Mouse (Mus musculus) intestine, embryonic 14.5 days (tissue): ENCODE data around the gene Peli2. TPM values are rescaled to one million over a fixed set of nuclear protein-coding genes. Genes with fewer than 3 reads are reported as not detected.

Experiments used
- ATAC-seq: fragments of 200-750 bp; cut with Nextera tagmentation; replicated peaks from 2 replicates; pipeline ENCODE4 v1.8.0; 2017; ENCODE audit warnings: low read depth, moderate number of reproducible peaks, moderate TSS enrichment, moderate library complexity; ENCODE audit not compliant: low FRiP score, low TSS enrichment
- DNase-seq: peaks from one replicate; pipeline ENCODE4 v3.0.0-alpha.2; 2018; ENCODE audit warnings: low spot score
- H3K27ac ChIP-seq: fragments of 300-500 bp; sonication (generic); 2 replicates; pipeline ENCODE4 v1.5.1; 2014; ENCODE audit warnings: low read depth, mild to moderate bottlenecking, control low read depth
- H3K27me3 ChIP-seq: fragments of 300-500 bp; sonication (generic); replicated peaks from 2 replicates; pipeline ENCODE4 v1.6.1; 2014; ENCODE audit warnings: low read length, control low read depth; ENCODE audit not compliant: control insufficient read depth, insufficient read depth
- H3K36me3 ChIP-seq: fragments of 300-500 bp; sonication (generic); 2 replicates; pipeline ENCODE4 v1.6.1; 2014; ENCODE audit warnings: low read length, control low read depth; ENCODE audit not compliant: control insufficient read depth, insufficient read depth
- H3K4me1 ChIP-seq: fragments of 300-500 bp; sonication (generic); replicated peaks from 2 replicates; pipeline ENCODE4 v1.6.1; 2014; ENCODE audit warnings: low read length, control low read depth, mixed read lengths; ENCODE audit not compliant: control insufficient read depth, insufficient read depth
- H3K4me2 ChIP-seq: fragments of 300-500 bp; sonication (generic); 2 replicates; pipeline ENCODE4 v1.6.1; 2014; ENCODE audit warnings: low read length
- H3K4me3 ChIP-seq: fragments of 300-500 bp; sonication (generic); 2 replicates; pipeline ENCODE4 v1.5.1; 2014; ENCODE audit warnings: low read depth, low read length, control low read depth, mixed read lengths
- H3K9ac ChIP-seq: fragments of 300-500 bp; sonication (generic); 2 replicates; pipeline ENCODE4 v1.6.1; 2014; ENCODE audit warnings: mild to moderate bottlenecking, low read length
- H3K9me3 ChIP-seq: fragments of 300-500 bp; sonication (generic); 2 replicates; pipeline ENCODE4 v1.6.1; 2016; ENCODE audit warnings: low read length, control low read depth; ENCODE audit not compliant: control insufficient read depth
- WGBS: fragments of 180-500 bp; shearing (Covaris S2); extraction: QIAGEN DNeasy Blood & Tissue Kit; methylation state at CpG from one replicate; pipeline ENCODE4 v1.1.7; 2014; 5-methylcytosine and 5-hydroxymethylcytosine counted together
- polyA plus RNA-seq: library from polyadenylated mRNA; unstranded; fragments of >200 nt; fragmentation: Nextera tagmentation; extraction: Ambion mirVana; gene quantifications from 2 replicates; pipeline ENCODE4 v1.2.1, GENCODE M21; 2014

Gene Peli2
- polyA plus RNA-seq, 1 experiment from 2014 or later: 6.7 TPM

DNA sequence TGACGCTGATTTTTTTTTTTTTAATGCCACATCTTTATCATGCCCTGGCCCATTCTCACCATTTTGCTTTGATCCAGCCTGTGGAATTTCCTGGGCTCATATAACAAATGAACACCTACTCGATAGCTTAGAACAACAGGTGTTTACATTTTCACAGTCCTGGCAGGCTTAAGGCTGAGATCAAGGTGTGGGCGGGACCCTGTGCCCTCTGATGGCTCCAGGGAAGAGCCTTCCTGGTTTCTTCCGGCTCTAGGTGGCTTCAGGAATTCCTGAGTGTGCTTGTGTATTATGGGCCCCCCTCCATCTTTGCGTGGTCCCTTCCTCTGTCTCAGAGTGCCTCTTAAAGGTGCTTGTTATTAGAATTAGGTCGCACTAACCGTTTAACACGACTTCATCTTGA is 44.3 kb downstream of the Peli2 start:
- H3K27ac ChIP-seq: no peak overlapping the region
- DNase-seq (no peak), ATAC-seq (no peak)
- no peaks in the 10 kb centered on the region for H3K36me3 ChIP-seq
- H3K4me3 ChIP-seq: no peak overlapping the region
- no peak overlapping the region for H3K4me2 ChIP-seq
- H3K9me3 ChIP-seq: no peaks in the 10 kb centered on the region
- H3K27me3 ChIP-seq: no peaks in the 10 kb centered on the region
- H3K4me1 ChIP-seq: peaks cover 15% of the 10 kb centered on the region
- WGBS: 39% methylated on average over 8 of the region's 8 CpGs
- H3K9ac ChIP-seq: no peak overlapping the region

DNA sequence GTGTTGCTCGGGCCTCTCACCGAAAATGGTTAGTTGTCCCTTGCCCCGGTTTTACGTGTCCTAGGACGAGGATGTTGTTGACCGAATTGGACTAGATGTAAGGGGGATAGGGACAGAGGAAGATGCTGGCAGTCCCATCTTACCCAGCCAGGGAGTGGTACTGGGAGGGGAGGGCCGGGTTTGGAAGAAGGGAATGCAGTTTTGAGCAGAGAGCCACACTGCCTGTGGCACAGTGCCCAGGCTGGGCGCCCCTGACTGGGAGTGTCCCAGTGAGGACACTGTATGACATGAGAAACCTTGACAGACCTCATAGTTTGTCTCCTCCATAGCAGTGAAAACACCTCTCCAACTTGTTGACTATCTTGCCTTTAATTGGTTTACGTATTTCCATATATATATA is 45.8 kb downstream of the Peli2 start:
- Histone ChIP-seq H3K4me2 (no peak overlapping the region), H3K9ac (no peak overlapping the region), H3K27me3 (no peaks in the 10 kb centered on the region), H3K4me3 (no peak overlapping the region), H3K9me3 (no peaks in the 10 kb centered on the region), H3K36me3 (no peaks in the 10 kb centered on the region), H3K27ac (no peak overlapping the region), H3K4me1 (peaks cover 15% of the 10 kb centered on the region)
- WGBS: 89% methylated on average over 9 of the region's 9 CpGs
- DNase-seq (no peak), ATAC-seq (no peak)

DNA sequence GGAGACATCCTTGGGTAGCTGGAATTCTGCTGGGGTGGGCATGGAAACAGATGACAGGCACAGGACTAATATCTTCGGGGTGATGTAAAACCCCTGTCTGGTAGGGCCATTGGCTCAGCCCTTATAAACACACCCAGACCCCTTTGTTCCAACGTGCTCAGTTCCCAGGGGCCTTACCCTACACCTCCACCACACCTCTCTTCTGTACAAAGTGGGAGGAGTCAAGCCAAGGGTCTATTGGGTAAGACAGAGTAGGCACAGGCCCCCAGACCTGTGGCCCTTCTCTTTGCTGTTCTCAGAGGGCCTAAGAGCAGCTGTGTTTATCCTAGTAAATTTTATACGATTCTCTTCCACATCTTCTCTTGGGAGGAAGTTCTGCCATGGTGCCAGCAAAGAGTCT is 46.4 kb downstream of the Peli2 start:
- H3K4me1 ChIP-seq: peaks cover 22% of the 10 kb centered on the region
- H3K27me3 ChIP-seq: no peaks in the 10 kb centered on the region
- H3K9ac ChIP-seq: no peak overlapping the region
- 44% methylated on average over 3 of the region's 3 CpGs for WGBS
- H3K9me3 ChIP-seq: no peaks in the 10 kb centered on the region
- ATAC-seq (no peak), DNase-seq (no peak)
- no peak overlapping the region for H3K4me3 ChIP-seq
- no peaks in the 10 kb centered on the region for H3K36me3 ChIP-seq
- H3K27ac ChIP-seq: no peak overlapping the region
- no peak overlapping the region for H3K4me2 ChIP-seq

DNA sequence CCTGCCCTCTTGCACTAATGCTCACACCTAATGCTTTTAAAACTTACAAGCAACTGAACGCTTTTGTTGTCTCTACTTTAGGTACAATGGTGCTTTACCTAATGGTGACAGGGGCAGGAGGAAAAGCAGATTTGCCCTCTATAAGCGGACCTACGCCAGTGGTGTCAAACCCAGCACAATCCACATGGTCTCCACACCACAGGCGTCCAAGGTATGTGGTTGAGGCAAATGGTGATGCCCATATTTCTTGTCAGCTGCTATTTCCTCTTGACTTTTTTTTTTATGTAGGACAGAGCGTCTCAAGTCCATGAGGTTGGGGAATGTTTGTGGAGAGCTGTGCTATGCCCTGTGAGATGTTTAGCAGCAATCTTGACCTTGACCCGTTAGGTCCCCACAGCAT is 47.5 kb downstream of the Peli2 start:
- peaks cover 27% of the 10 kb centered on the region for H3K4me1 ChIP-seq
- H3K27ac ChIP-seq: no peak overlapping the region
- H3K4me3 ChIP-seq: no peak overlapping the region
- WGBS: 63% methylated on average over 6 of the region's 6 CpGs
- no peaks in the 10 kb centered on the region for H3K27me3 ChIP-seq
- H3K9me3 ChIP-seq: no peaks in the 10 kb centered on the region
- H3K36me3 ChIP-seq: no peaks in the 10 kb centered on the region
- H3K9ac ChIP-seq: no peak overlapping the region
- DNase-seq: no peak
- no peak overlapping the region for H3K4me2 ChIP-seq
- ATAC-seq: no peak

DNA sequence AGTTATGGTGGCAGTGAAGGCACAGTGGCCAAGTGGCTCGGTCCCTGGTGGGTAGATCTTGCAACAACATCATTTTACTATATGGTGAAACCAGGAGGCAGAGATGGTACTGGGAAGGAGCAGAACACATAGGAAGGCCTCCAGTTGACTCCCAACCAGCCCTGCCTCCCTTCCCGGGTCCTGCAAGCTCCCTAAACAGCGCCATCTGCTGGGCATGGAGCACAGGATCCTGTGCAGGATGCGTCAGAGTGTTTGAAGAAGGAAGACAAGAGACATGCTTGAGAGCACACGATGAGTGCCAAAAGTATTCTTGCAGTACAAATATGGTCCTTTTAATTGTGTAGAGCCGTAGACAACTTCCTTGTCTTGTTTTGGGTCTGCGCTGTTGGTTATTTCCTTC is 49.3 kb downstream of the Peli2 start:
- Histone ChIP-seq H3K9me3 (no peaks in the 10 kb centered on the region), H3K36me3 (no peaks in the 10 kb centered on the region), H3K4me2 (no peak overlapping the region), H3K4me1 (peaks cover 24% of the 10 kb centered on the region), H3K27me3 (no peaks in the 10 kb centered on the region), H3K4me3 (no peak overlapping the region), H3K9ac (no peak overlapping the region), H3K27ac (no peak overlapping the region)
- 59% methylated on average over 7 of the region's 7 CpGs for WGBS
- ATAC-seq (no peak), DNase-seq (peak; percentile 67)

DNA sequence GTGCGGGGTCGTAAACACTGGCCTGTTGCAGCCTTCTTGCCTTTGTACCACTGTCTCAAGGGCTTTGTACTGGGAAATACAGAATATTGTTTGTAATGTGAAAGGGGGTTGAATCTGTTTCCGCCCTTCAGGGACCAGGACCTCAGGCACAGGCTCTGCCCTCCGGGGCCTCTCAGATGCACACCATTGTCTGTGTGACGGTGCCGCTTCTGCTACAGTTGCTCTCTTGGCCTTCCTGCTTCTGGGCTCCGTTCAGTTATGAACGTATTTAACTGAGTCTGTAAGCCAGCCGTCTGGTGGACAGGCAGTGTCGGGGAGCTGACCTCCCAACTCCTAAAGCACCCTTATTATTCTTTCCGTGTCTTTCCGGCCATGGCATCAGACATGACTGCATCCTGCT is 50.6 kb downstream of the Peli2 start:
- 56% methylated on average over 12 of the region's 12 CpGs for WGBS
- ATAC-seq: no peak
- no peak for DNase-seq

DNA sequence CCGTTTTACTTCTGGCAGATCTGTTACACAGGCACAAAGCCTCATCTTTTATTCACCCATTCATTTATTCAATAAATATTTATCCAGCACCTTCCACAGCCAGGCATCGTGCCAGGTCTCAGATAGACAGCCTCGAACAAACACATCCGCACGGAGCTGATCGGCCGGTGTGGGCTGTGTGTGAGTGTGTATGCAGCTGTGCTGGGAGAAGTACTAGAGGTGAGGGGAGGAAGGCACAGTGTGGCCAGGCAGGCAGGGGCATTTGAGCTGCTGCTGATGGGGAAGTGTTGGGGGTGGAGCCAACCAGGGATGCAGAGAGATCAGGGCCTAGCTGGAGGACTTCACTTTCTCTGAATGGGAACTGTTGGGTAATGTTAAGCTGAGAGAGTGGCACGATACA is 51.4 kb downstream of the Peli2 start:
- Histone ChIP-seq H3K4me3 (no peak overlapping the region), H3K36me3 (no peaks in the 10 kb centered on the region), H3K27ac (no peak overlapping the region), H3K27me3 (no peaks in the 10 kb centered on the region), H3K9ac (no peak overlapping the region), H3K4me2 (no peak overlapping the region), H3K4me1 (peaks cover 21% of the 10 kb centered on the region), H3K9me3 (no peaks in the 10 kb centered on the region)
- WGBS: 28% methylated on average over 8 of the region's 8 CpGs
- DNase-seq (no peak), ATAC-seq (no peak)

More for the DNA sequence above, 50.6 kb downstream of the Peli2 start:
- no peaks in the 10 kb centered on the region for H3K36me3 ChIP-seq
- no peak overlapping the region for H3K9ac ChIP-seq
- no peak overlapping the region for H3K4me2 ChIP-seq
- H3K27ac ChIP-seq: no peak overlapping the region
- H3K4me1 ChIP-seq: peaks cover 21% of the 10 kb centered on the region
- H3K27me3 ChIP-seq: no peaks in the 10 kb centered on the region
- no peaks in the 10 kb centered on the region for H3K9me3 ChIP-seq
- H3K4me3 ChIP-seq: no peak overlapping the region

DNA sequence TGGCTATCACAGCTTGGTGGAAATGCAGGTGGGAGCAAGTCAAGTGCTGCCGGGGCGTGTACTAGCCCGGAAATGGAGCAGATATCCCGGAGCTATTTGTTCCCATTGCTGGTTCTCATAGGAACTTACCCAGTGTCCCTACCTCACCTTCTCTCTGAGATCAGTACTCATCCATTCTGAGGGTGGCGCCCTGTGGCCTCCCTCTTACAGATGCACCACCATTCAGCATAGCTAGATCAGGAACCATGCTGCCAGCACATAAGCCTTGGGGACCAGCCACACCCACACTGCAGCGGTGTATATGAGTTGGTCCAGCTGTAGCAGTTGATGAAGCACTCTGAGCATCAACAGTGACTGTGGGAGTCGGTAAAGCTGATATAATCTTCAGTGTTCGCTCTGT is 52.3 kb downstream of the Peli2 start:
- ATAC-seq: no peak
- 82% methylated on average over 8 of the region's 8 CpGs for WGBS
- Histone ChIP-seq H3K27ac (no peak overlapping the region), H3K4me1 (peaks cover 21% of the 10 kb centered on the region), H3K27me3 (no peaks in the 10 kb centered on the region), H3K4me3 (no peak overlapping the region), H3K9ac (no peak overlapping the region), H3K4me2 (no peak overlapping the region), H3K36me3 (no peaks in the 10 kb centered on the region), H3K9me3 (no peaks in the 10 kb centered on the region)
- DNase-seq: no peak

DNA sequence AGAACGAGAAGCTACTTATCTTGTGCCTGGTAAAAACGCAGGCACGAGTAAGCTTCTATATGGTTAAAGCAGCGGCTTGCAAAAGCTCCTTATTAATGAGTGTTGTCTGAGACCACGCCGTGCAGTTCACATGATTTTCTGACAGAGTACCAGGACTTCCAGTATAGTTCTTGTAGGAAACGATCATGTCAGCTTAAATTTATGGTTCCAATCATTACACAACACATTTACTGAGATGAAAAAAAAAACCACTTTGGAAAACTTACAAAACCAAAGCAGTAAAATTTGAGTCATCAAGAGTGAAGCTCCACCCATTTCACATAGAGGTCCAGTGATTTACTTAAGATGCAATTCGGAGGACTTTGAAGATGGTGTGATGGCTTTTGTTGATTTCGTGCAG is 53.2 kb downstream of the Peli2 start:
- ATAC-seq: no peak
- peaks cover 21% of the 10 kb centered on the region for H3K4me1 ChIP-seq
- H3K27me3 ChIP-seq: no peaks in the 10 kb centered on the region
- no peak overlapping the region for H3K4me3 ChIP-seq
- no peak overlapping the region for H3K27ac ChIP-seq
- no peaks in the 10 kb centered on the region for H3K9me3 ChIP-seq
- no peak overlapping the region for H3K4me2 ChIP-seq
- no peaks in the 10 kb centered on the region for H3K36me3 ChIP-seq
- H3K9ac ChIP-seq: no peak overlapping the region
- DNase-seq: no peak
- 52% methylated on average over 9 of the region's 9 CpGs for WGBS
